Mouse (Mus musculus) stomach, embryonic 14.5 days (tissue): Measurements from ENCODE around the gene Igsf8. TPM values are rescaled to one million over a fixed set of nuclear protein-coding genes. Genes with fewer than 3 reads are reported as not detected.

ENCODE experiments used
- ATAC-seq: fragments of 200-750 bp; cut with Nextera tagmentation; 2 replicates; pipeline ENCODE4 v1.8.0; 2017; ENCODE audit warnings: low read depth, moderate TSS enrichment; ENCODE audit not compliant: insufficient number of reproducible peaks, insufficient read depth, low FRiP score
- H3K27ac ChIP-seq: fragments of 300-500 bp; sonication (generic); 2 replicates; pipeline ENCODE4 v1.5.1; 2014; ENCODE audit warnings: mild to moderate bottlenecking, low read length, moderate library complexity, mixed read lengths
- H3K27me3 ChIP-seq: fragments of 300-500 bp; sonication (generic); 2 replicates; pipeline ENCODE4 v1.6.1; 2014; ENCODE audit warnings: low read length, control low read depth, mixed read lengths; ENCODE audit not compliant: control insufficient read depth, insufficient read depth
- H3K36me3 ChIP-seq: fragments of 300-500 bp; sonication (generic); 2 replicates; pipeline ENCODE4 v1.6.1; 2014; ENCODE audit warnings: mild to moderate bottlenecking, control low read depth, low read length, moderate library complexity, mixed read lengths; ENCODE audit not compliant: control insufficient read depth, insufficient read depth
- H3K4me1 ChIP-seq: fragments of 300-500 bp; sonication (generic); 2 replicates; pipeline ENCODE4 v1.6.1; 2014; ENCODE audit warnings: low read length, control low read depth, mixed read lengths; ENCODE audit not compliant: control insufficient read depth, insufficient read depth
- H3K4me2 ChIP-seq: fragments of 300-500 bp; sonication (generic); replicated peaks from 2 replicates; pipeline ENCODE4 v1.6.1; 2014; ENCODE audit warnings: low read depth, low read length, control low read depth
- H3K4me3 ChIP-seq: fragments of 300-500 bp; sonication (generic); 2 replicates; pipeline ENCODE4 v1.5.1; 2014; ENCODE audit warnings: low read depth, low read length, control low read depth
- H3K9ac ChIP-seq: fragments of 300-500 bp; sonication (generic); replicated peaks from 2 replicates; pipeline ENCODE4 v1.6.1; 2014; ENCODE audit warnings: low read depth, mild to moderate bottlenecking, control low read depth, low read length, moderate library complexity, mixed read lengths
- H3K9me3 ChIP-seq: fragments of 300-500 bp; sonication (generic); 2 replicates; pipeline ENCODE4 v1.6.1; 2016; ENCODE audit warnings: low read depth, low read length, control low read depth; ENCODE audit not compliant: control insufficient read depth
- WGBS: fragments of 180-500 bp; shearing (Covaris S2); extraction: QIAGEN DNeasy Blood & Tissue Kit; methylation state at CpG from one replicate; pipeline ENCODE4 v1.1.7; 2014; 5-methylcytosine and 5-hydroxymethylcytosine counted together
- polyA plus RNA-seq: library from polyadenylated mRNA; unstranded; fragments of >200 nt; fragmentation: Nextera tagmentation; extraction: Ambion mirVana; gene quantifications from 2 replicates; pipeline ENCODE4 v1.2.1, GENCODE M21; 2014

The Igsf8 gene
- polyA plus RNA-seq, 1 experiment from 2014 or later: 36.3 TPM

GRCm38 (mm10) chr1:172344820-172345219 lies 83.4 kb downstream of the Igsf8 start:
- no peak overlapping the region for H3K4me2 ChIP-seq
- no peak overlapping the region for H3K9ac ChIP-seq
- no peaks in the 10 kb centered on the region for H3K9me3 ChIP-seq
- H3K36me3 ChIP-seq: no peaks in the 10 kb centered on the region
- H3K27me3 ChIP-seq: peaks cover 12% of the 10 kb centered on the region
- H3K4me3 ChIP-seq: no peak overlapping the region
- H3K27ac ChIP-seq: no peak overlapping the region
- H3K4me1 ChIP-seq: peaks cover 7% of the 10 kb centered on the region; the same call in 1 of the 2 replicates
- peak; percentile 42 for ATAC-seq
- 67% methylated on average over 7 of the region's 7 CpGs for WGBS

- H3K9ac ChIP-seq: no peak overlapping the region
- ATAC-seq: no peak
- H3K4me2 ChIP-seq: no peak overlapping the region
- H3K27me3 ChIP-seq: peaks cover 5% of the 10 kb centered on the region; the same call in 1 of the 2 replicates
- 83% methylated on average over 10 of the region's 10 CpGs for WGBS
- H3K4me3 ChIP-seq: no peak overlapping the region
- H3K9me3 ChIP-seq: no peaks in the 10 kb centered on the region
- no peaks in the 10 kb centered on the region for H3K36me3 ChIP-seq
- H3K4me1 ChIP-seq: 0 out of 2 replicates have a peak, but pooled peaks cover 12% of the 10 kb centered on the region
- H3K27ac ChIP-seq: no peak overlapping the region
Measured at GRCm38 (mm10) chr1:172346707-172347106, 85.3 kb downstream of the Igsf8 start.

- no peaks in the 10 kb centered on the region for H3K9me3 ChIP-seq
- ATAC-seq: no peak
- no peaks in the 10 kb centered on the region for H3K36me3 ChIP-seq
- 80% methylated on average over 12 of the region's 12 CpGs for WGBS
- H3K27ac ChIP-seq: no peak overlapping the region
- no peak overlapping the region for H3K9ac ChIP-seq
- H3K4me1 ChIP-seq: 0 out of 2 replicates have a peak, but pooled peaks cover 12% of the 10 kb centered on the region
- no peak overlapping the region for H3K4me2 ChIP-seq
- 0 out of 2 replicates have a peak, but pooled peaks cover 3% of the 10 kb centered on the region for H3K27me3 ChIP-seq
- H3K4me3 ChIP-seq: no peak overlapping the region
Measured at GRCm38 (mm10) chr1:172347382-172347781, 85.9 kb downstream of the Igsf8 start.

GRCm38 (mm10) chr1:172349504-172349903 lies 88.1 kb downstream of the Igsf8 start:
- H3K4me3 ChIP-seq: no peak overlapping the region
- H3K4me2 ChIP-seq: no peak overlapping the region
- ATAC-seq: no peak
- 0 out of 2 replicates have a peak, but pooled peaks cover 3% of the 10 kb centered on the region for H3K27me3 ChIP-seq
- 0 out of 2 replicates have a peak, but pooled peaks cover 12% of the 10 kb centered on the region for H3K4me1 ChIP-seq
- H3K9ac ChIP-seq: no peak overlapping the region
- H3K27ac ChIP-seq: no peak overlapping the region
- H3K36me3 ChIP-seq: no peaks in the 10 kb centered on the region
- WGBS: 79% methylated on average over 5 of the region's 5 CpGs
- H3K9me3 ChIP-seq: no peaks in the 10 kb centered on the region

GRCm38 (mm10) chr1:172349916-172350812 lies 88.7 kb downstream of the Igsf8 start:
- H3K9ac ChIP-seq: no peak overlapping the region
- H3K27ac ChIP-seq: no peak overlapping the region
- no peak overlapping the region for H3K4me3 ChIP-seq
- 0 out of 2 replicates have a peak, but pooled peaks cover 3% of the 10 kb centered on the region for H3K27me3 ChIP-seq
- H3K4me1 ChIP-seq: 0 out of 2 replicates have a peak, but pooled peaks cover 12% of the 10 kb centered on the region
- H3K9me3 ChIP-seq: no peaks in the 10 kb centered on the region
- WGBS: 18% methylated on average over 19 of the region's 19 CpGs
- H3K4me2 ChIP-seq: no peak overlapping the region
- peak; percentile 79 for ATAC-seq
- H3K36me3 ChIP-seq: no peaks in the 10 kb centered on the region

GRCm38 (mm10) chr1:172352001-172352400 lies 90.6 kb downstream of the Igsf8 start:
- H3K27me3 ChIP-seq: 0 out of 2 replicates have a peak, but pooled peaks cover 3% of the 10 kb centered on the region
- H3K4me2 ChIP-seq: no peak overlapping the region
- H3K36me3 ChIP-seq: no peaks in the 10 kb centered on the region
- H3K9me3 ChIP-seq: no peaks in the 10 kb centered on the region
- H3K4me3 ChIP-seq: no peak overlapping the region
- H3K4me1 ChIP-seq: 0 out of 2 replicates have a peak, but pooled peaks cover 12% of the 10 kb centered on the region
- 65% methylated on average over 6 of the region's 6 CpGs for WGBS
- H3K27ac ChIP-seq: no peak overlapping the region
- H3K9ac ChIP-seq: no peak overlapping the region
- ATAC-seq: no peak

GRCm38 (mm10) chr1:172352453-172352852 lies 91.0 kb downstream of the Igsf8 start:
- H3K27me3 ChIP-seq: 0 out of 2 replicates have a peak, but pooled peaks cover 3% of the 10 kb centered on the region
- ATAC-seq: no peak
- H3K4me3 ChIP-seq: no peak overlapping the region
- 91% methylated on average over 3 of the region's 3 CpGs for WGBS
- 0 out of 2 replicates have a peak, but pooled peaks cover 12% of the 10 kb centered on the region for H3K4me1 ChIP-seq
- H3K4me2 ChIP-seq: no peak overlapping the region
- no peaks in the 10 kb centered on the region for H3K36me3 ChIP-seq
- no peaks in the 10 kb centered on the region for H3K9me3 ChIP-seq
- no peak overlapping the region for H3K9ac ChIP-seq
- H3K27ac ChIP-seq: no peak overlapping the region

GRCm38 (mm10) chr1:172355336-172355735 lies 93.9 kb downstream of the Igsf8 start:
- ATAC-seq: no peak
- WGBS: 44% methylated on average over 3 of the region's 3 CpGs

More at GRCm38 (mm10) chr1:172355336-172355735, 93.9 kb downstream of the Igsf8 start:
- Histone ChIP-seq H3K27me3 (no peaks in the 10 kb centered on the region), H3K4me1 (0 out of 2 replicates have a peak, but pooled peaks cover 5% of the 10 kb centered on the region), H3K27ac (no peak overlapping the region), H3K9me3 (no peaks in the 10 kb centered on the region), H3K36me3 (no peaks in the 10 kb centered on the region), H3K4me2 (no peak overlapping the region), H3K4me3 (no peak overlapping the region), H3K9ac (no peak overlapping the region)
